Mouse (Mus musculus) liver, embryonic 14.5 days (tissue): ENCODE results near the gene Plcb4. TPM values are rescaled to one million over a fixed set of nuclear protein-coding genes. Genes with fewer than 3 reads are reported as not detected.

Experiments
- ATAC-seq: fragments of 200-750 bp; cut with Nextera tagmentation; 2 replicates; pipeline ENCODE4 v1.8.0; 2017; ENCODE audit warnings: moderate number of reproducible peaks, mild to moderate bottlenecking, moderate library complexity; ENCODE audit not compliant: insufficient read depth
- DNase-seq, 3 experiments: peaks; one replicate each; pipeline ENCODE4 v3.0.0-alpha.2; 2012 to 2013; ENCODE audit warnings: low read depth in 3 of 3, low spot score in 3 of 3
- H3K27ac ChIP-seq: fragments of 300-500 bp; sonication (generic); 2 replicates; pipeline ENCODE4 v1.5.1; 2014; ENCODE audit warnings: moderate library complexity, mild to moderate bottlenecking, control low read depth, inconsistent platforms
- H3K27me3 ChIP-seq: fragments of 300-500 bp; sonication (generic); 2 replicates; pipeline ENCODE4 v1.6.1; 2014; ENCODE audit warnings: mild to moderate bottlenecking, low read length, moderate library complexity; ENCODE audit not compliant: control insufficient read depth, insufficient read depth
- H3K36me3 ChIP-seq: fragments of 300-500 bp; sonication (generic); replicated peaks from 2 replicates; pipeline ENCODE4 v1.6.1; 2014; ENCODE audit warnings: low read depth; ENCODE audit not compliant: control insufficient read depth, insufficient read depth
- H3K4me1 ChIP-seq, 2 experiments: fragments of 200-500 bp in 1 of 2; fragments of 300-500 bp in 1 of 2; sonication (generic) in 1 of 2; replicated peaks; 2 replicates each; pipeline ENCODE4 v1.6.1; 2012 to 2014; ENCODE audit warnings: antibody characterized with exemption in 1 of 2, inconsistent platforms in 1 of 2, low read length in 1 of 2; ENCODE audit not compliant: control insufficient read depth in 2 of 2, insufficient read depth in 2 of 2
- H3K4me2 ChIP-seq: fragments of 300-500 bp; sonication (generic); 2 replicates; pipeline ENCODE4 v1.6.1; 2014; ENCODE audit warnings: low read depth, mild to moderate bottlenecking, control low read depth, moderate library complexity
- H3K4me3 ChIP-seq, 2 experiments: fragments of 200-500 bp in 1 of 2; fragments of 300-500 bp in 1 of 2; sonication (generic) in 1 of 2; 2 replicates each; pipeline ENCODE4 v1.5.1; 2012 to 2014; ENCODE audit warnings: low read depth in 2 of 2, low read length in 2 of 2, mild to moderate bottlenecking in 2 of 2, control low read depth in 1 of 2, inconsistent platforms in 1 of 2, moderate library complexity in 1 of 2; ENCODE audit not compliant: insufficient read depth in 1 of 2
- H3K9ac ChIP-seq: fragments of 300-500 bp; sonication (generic); replicated peaks from 2 replicates; pipeline ENCODE4 v1.6.1; 2014; ENCODE audit warnings: mild to moderate bottlenecking, control low read depth, moderate library complexity
- H3K9me3 ChIP-seq: fragments of 300-500 bp; sonication (generic); 2 replicates; pipeline ENCODE4 v1.6.1; 2016; ENCODE audit warnings: low read length, mixed read lengths; ENCODE audit not compliant: control insufficient read depth
- CTCF ChIP-seq: IDR thresholded peaks from 2 replicates; pipeline ENCODE4 v1.5.1; 2016; ENCODE audit warnings: antibody characterized with exemption, low read depth, control low read depth
- EP300 ChIP-seq: IDR thresholded peaks from 2 replicates; pipeline ENCODE4 v1.6.1; 2016; ENCODE audit warnings: antibody characterized with exemption, low read depth
- WGBS: fragments of 180-500 bp; shearing (Covaris S2); extraction: QIAGEN DNeasy Blood & Tissue Kit; methylation state at CpG from one replicate; pipeline ENCODE4 v1.1.7; 2014; ENCODE audit not compliant: insufficient replicate concordance; 5-methylcytosine and 5-hydroxymethylcytosine counted together
- polyA plus RNA-seq, 2 experiments: library from polyadenylated mRNA; depleted of rRNA in 1 of 2; stranded (reverse) in 1 of 2; unstranded in 1 of 2; fragments of >200 nt; fragmentation: Nextera tagmentation in 1 of 2; extraction: Ambion mirVana in 1 of 2; gene quantifications; 2 replicates each; pipeline versions ENCODE4 v1.2.1 to v1.2.3; 2012 to 2014

The Plcb4 gene
- polyA plus RNA-seq, 2 experiments, result 1.9 to 2.3 TPM

- DNase-seq (no peak), ATAC-seq (no peak)
- Histone ChIP-seq H3K27ac (no peak overlapping the region), H3K4me1 (peaks cover 0 to 7% of the 10 kb centered on the region in 2 experiments; a peak in 2 of 4 replicates), H3K27me3 (no peaks in the 10 kb centered on the region), H3K36me3 (no peaks in the 10 kb centered on the region), H3K9ac (no peak overlapping the region), H3K9me3 (no peaks in the 10 kb centered on the region), H3K4me3 (no peak overlapping the region), H3K4me2 (no peak overlapping the region)
- WGBS, result 47% methylated on average over 8 of the region's 8 CpGs
- TF ChIP-seq EP300 (no peak), CTCF (no peak)
These were observed 21.2 kb downstream of the Plcb4 start for GRCm38 (mm10) chr2:135680001-135680400.

- Histone ChIP-seq H3K27me3 (no peaks in the 10 kb centered on the region), H3K4me2 (no peak overlapping the region), H3K27ac (no peak overlapping the region), H3K4me3 (no peak overlapping the region), H3K9ac (no peak overlapping the region), H3K4me1 (peaks cover 0 to 7% of the 10 kb centered on the region in 2 experiments; a peak in 2 of 4 replicates), H3K9me3 (no peaks in the 10 kb centered on the region), H3K36me3 (no peaks in the 10 kb centered on the region)
- ATAC-seq (no peak), DNase-seq (no peak)
- TF ChIP-seq EP300 (no peak), CTCF (no peak)
- WGBS, result 66% methylated on average over 5 of the region's 5 CpGs
These were observed 21.8 kb downstream of the Plcb4 start for GRCm38 (mm10) chr2:135680406-135681134.

- H3K27ac ChIP-seq, result no peak overlapping the region
- H3K27me3 ChIP-seq, result no peaks in the 10 kb centered on the region
- no peak for TF ChIP-seq CTCF
- TF ChIP-seq EP300, result no peak
- no peak overlapping the region for H3K9ac ChIP-seq
- 62% methylated on average over 10 of the region's 10 CpGs for WGBS
- H3K4me2 ChIP-seq, result no peak overlapping the region
- no peaks in the 10 kb centered on the region for H3K36me3 ChIP-seq
- H3K4me1 ChIP-seq, result peaks cover 0 to 7% of the 10 kb centered on the region in 2 experiments; a peak in 2 of 4 replicates
- DNase-seq, result no peak
- H3K9me3 ChIP-seq, result no peaks in the 10 kb centered on the region
- ATAC-seq, result no peak
- no peak overlapping the region for H3K4me3 ChIP-seq
These were observed 25.1 kb downstream of the Plcb4 start for GRCm38 (mm10) chr2:135683684-135684440.

- 68% methylated on average over 4 of the region's 4 CpGs for WGBS
- H3K4me1 ChIP-seq, result no peaks in the 10 kb centered on the region
- TF ChIP-seq EP300 (no peak), CTCF (no peak)
- no peak for ATAC-seq
- no peak overlapping the region for H3K4me2 ChIP-seq
- H3K27me3 ChIP-seq, result no peaks in the 10 kb centered on the region
- no peak overlapping the region for H3K27ac ChIP-seq
- DNase-seq, result no peak
- H3K4me3 ChIP-seq, result no peak overlapping the region
- no peaks in the 10 kb centered on the region for H3K9me3 ChIP-seq
- H3K9ac ChIP-seq, result no peak overlapping the region
- no peaks in the 10 kb centered on the region for H3K36me3 ChIP-seq
These were observed 27.9 kb downstream of the Plcb4 start for GRCm38 (mm10) chr2:135686692-135687091.

GRCm38 (mm10) chr2:135687585-135687984, 28.8 kb downstream of the Plcb4 start:
- Histone ChIP-seq H3K4me3 (no peak overlapping the region), H3K36me3 (no peaks in the 10 kb centered on the region), H3K27ac (no peak overlapping the region), H3K9ac (no peak overlapping the region), H3K9me3 (no peaks in the 10 kb centered on the region), H3K27me3 (no peaks in the 10 kb centered on the region), H3K4me2 (no peak overlapping the region), H3K4me1 (0 out of 4 replicates have a peak, but pooled peaks cover 0 to 2% of the 10 kb centered on the region in 2 experiments)
- TF ChIP-seq EP300, result no peak
- no peak for TF ChIP-seq CTCF
- 72% methylated on average over 5 of the region's 5 CpGs for WGBS
- ATAC-seq (no peak), DNase-seq (no peak)
